Mouse (Mus musculus) left cerebral cortex, adult 6 months (tissue): Measurements from ENCODE around the gene Dedd. TPM values are rescaled to one million over a fixed set of nuclear protein-coding genes. Genes with fewer than 3 reads are reported as not detected.

Experiments
- long read RNA-seq, 2 experiments: library from polyadenylated mRNA; unstranded; transcript quantifications; one replicate each; pipeline ENCODE4 v2.0.0; 2019 to 2020
- polyA plus RNA-seq: library from polyadenylated mRNA; unstranded; fragments of <200 nt; fragmentation: Nextera tagmentation; gene quantifications from 2 replicates; pipeline ENCODE4 v1.2.3, GENCODE M21; 2021

Gene Dedd
- polyA plus RNA-seq, result 35.3 and 38.1 TPM in 2 replicates
- long read RNA-seq, experiment 1, transcript Dedd-204 (6 exons, 2,563 nt), result major isoform, 101 of 142 reads
- long read RNA-seq, experiment 1, transcript Dedd-201 (5 exons, 1,618 nt), result minor isoform, 8 of 142 reads
- long read RNA-seq, experiment 1, partial matches to known transcripts, result 7 of 142 reads
- long read RNA-seq, experiment 1, other reads (novel, unspliced or antisense), result 20 of 142 reads
- long read RNA-seq, experiment 2, transcript Dedd-204 (6 exons, 2,563 nt), result major isoform, 14 of 52 reads
- long read RNA-seq, experiment 2, partial matches to known transcripts, result 2 of 52 reads
- long read RNA-seq, experiment 2, other reads (novel, unspliced or antisense), result 32 of 52 reads

GRCm38 (mm10) chr1:171328839-171329432 lies at the start of gene Dedd:
Gene Dedd (plus strand): TSS chr1:171329145.

GRCm38 (mm10) chr1:171280916-171281527 lies 47.9 kb upstream of the Dedd start, which contains the start of gene Ppox:
Gene Ppox (minus strand): TSS chr1:171281186.

DNA sequence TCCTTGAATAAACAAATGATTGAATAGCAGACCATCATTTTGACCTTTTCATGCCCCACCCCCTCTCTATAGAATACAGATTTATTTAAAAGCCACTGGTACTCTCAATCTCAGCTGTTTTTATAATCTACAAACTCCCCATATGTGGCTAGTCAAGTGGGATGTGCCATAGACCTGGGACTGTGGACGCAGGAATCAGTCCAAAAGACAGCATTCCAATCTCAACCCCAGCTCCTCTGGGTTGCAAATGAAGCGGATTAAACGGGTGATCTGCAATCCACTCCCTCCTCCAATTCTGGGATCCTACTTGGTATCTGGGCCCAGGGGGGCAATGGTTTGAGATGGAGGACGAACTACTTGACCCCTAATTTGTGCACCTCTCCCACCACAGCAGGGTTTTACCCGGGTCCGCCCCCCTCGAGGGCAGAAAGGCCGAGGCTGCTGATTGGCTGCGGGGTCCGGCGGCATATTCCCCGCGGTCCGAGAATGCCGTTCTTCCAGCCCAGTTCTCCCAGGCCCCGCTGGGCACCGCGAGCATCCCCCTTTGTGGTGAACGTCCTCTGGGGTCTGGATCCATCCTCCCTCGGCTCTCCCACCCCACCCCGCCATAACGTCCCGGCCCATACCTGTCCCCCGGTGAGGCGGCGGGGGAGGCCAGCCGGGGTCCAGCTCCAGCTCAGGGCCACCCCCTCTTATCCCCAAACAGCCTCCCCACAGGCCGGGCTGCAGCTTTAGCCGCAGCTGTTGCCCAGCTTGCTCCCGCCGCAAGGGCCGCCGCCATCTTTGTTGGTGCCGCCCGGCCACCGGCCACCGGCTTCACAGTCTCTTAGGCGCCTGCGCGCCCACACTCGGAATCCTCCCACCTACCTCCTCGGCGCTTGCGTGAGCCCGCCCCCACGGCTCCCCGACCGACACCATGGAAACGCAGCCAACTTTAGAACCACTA lies 41.5 kb upstream of the Dedd start, which contains the start of gene Usp21:
Gene Usp21, minus strand, starts transcription at position 856 of the 946 bp plus-strand sequence.

GRCm38 (mm10) chr1:171294298-171295062 lies 34.5 kb upstream of the Dedd start, which contains the start of gene Ufc1:
Gene Ufc1 (minus strand): TSS chr1:171295024.

GRCm38 (mm10) chr1:171345225-171346094 lies 16.5 kb downstream of the Dedd start, which contains the start of the genes Nit1 and Pfdn2:
Gene Nit1 (minus strand): TSS chr1:171345646.
Gene Pfdn2 (plus strand): TSS chr1:171345670.

DNA sequence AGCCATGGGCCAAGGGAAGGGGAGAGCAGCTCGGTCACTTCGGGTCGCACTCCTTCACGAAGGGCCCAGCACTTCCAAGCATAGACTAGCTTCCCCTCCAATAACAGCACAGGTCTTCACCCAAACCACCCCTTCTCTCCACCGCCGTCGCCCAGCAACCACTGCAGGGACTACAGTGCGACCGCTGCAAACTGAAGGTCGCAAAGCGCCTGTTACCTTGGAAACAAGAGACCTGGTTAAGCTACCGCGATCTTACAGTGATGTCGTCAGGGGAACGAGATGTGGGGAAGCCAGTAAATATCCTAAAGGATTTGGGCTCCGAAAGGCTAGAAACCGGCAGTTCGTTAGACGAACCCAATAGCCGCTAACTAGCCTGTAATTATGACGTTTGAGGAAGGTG lies 31.7 kb downstream of the Dedd start, which contains the start of gene Klhdc9:
Gene Klhdc9, minus strand, starts transcription at position 143 of the 400 bp plus-strand sequence.

GRCm38 (mm10) chr1:171369845-171370556 lies 41.1 kb downstream of the Dedd start, which contains the start of gene Nectin4:
Gene Nectin4 (plus strand): TSS chr1:171370099.

DNA sequence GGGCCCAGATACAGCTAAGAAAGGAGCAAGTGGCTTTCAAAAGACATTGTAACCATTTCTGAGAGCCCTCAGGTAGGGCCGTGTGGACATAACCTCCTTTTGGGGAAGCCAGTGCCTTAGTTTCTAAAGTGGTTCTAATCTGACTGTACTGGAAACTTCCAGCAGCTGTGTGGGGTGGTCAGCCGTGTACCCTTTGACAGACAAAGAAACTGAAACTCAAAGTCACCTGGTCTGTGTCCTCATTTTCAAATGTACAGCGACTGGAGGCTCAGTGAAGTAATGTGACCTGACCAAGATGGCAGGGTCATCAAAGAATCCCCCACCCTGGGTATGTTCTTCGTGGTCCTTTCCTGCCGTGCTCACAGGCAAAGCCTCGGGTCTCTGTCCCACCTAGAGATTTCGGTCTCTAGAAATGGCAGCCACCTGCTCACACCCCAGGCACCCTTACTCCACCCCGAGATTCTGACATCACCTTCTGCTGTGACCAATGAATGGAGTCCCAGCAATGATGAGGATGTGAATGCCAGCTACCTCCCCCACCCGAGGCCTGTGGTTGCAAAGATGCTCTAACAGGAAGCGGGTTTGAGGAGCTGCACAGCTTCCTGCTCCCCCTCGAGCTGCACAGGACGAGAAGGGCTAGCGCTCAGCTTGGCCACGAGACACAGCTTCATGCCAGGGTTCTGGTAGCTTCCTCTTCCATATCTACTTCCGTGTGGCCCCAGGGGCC lies 59.6 kb downstream of the Dedd start, which contains the start of gene Arhgap30:
Gene Arhgap30, plus strand, starts transcription at position 579 of the 727 bp plus-strand sequence.

Other genes starting within 250 kb of the Dedd start
- gene Cfap126, start 215.2 kb upstream of the Dedd start, polyA plus RNA-seq, result 1.7 and 2.8 TPM in 2 replicates
- 62.8 and 68.4 TPM in 2 replicates for gene Sdhc, start 178.5 kb upstream of the Dedd start, polyA plus RNA-seq
- gene Mpz, start 178.4 kb upstream of the Dedd start, polyA plus RNA-seq, result 0.10 and 0.14 TPM in 2 replicates
- gene Pcp4l1, start 132.9 kb upstream of the Dedd start, polyA plus RNA-seq, result 128 and 132 TPM in 2 replicates
- gene Nr1i3, start 115.2 kb upstream of the Dedd start, polyA plus RNA-seq, result 0.09 and 0.15 TPM in 2 replicates
- gene Tomm40l, start 106.6 kb upstream of the Dedd start, polyA plus RNA-seq, result 89.4 and 110 TPM in 2 replicates
- 3.2 and 4.7 TPM in 2 replicates for gene Apoa2, start 104.1 kb upstream of the Dedd start, polyA plus RNA-seq
- 94.0 and 105 TPM in 2 replicates for gene Fcer1g, start 94.8 kb upstream of the Dedd start, polyA plus RNA-seq
- 4.4 and 4.5 TPM in 2 replicates for gene Adamts4, start 78.7 kb upstream of the Dedd start, polyA plus RNA-seq
- 129 and 207 TPM in 2 replicates for gene Ndufs2, start 77.8 kb upstream of the Dedd start, polyA plus RNA-seq
- gene B4galt3, start 58.8 kb upstream of the Dedd start, polyA plus RNA-seq, result 53.3 and 58.3 TPM in 2 replicates
- 9.7 and 14.4 TPM in 2 replicates for gene Ppox, start 48.0 kb upstream of the Dedd start, polyA plus RNA-seq
- gene Usp21, start 41.2 kb upstream of the Dedd start, polyA plus RNA-seq, result 39.2 and 44.6 TPM in 2 replicates
- 171 and 203 TPM in 2 replicates for gene Ufc1, start 34.1 kb upstream of the Dedd start, polyA plus RNA-seq
- gene Nit1, start 16.5 kb downstream of the Dedd start, polyA plus RNA-seq, result 32.0 and 41.0 TPM in 2 replicates
- 136 and 195 TPM in 2 replicates for gene Pfdn2, start 16.5 kb downstream of the Dedd start, polyA plus RNA-seq
- 9.3 and 10.6 TPM in 2 replicates for gene Klhdc9, start 31.7 kb downstream of the Dedd start, polyA plus RNA-seq
- gene Nectin4, start 41.0 kb downstream of the Dedd start, polyA plus RNA-seq, result 1.9 and 2.0 TPM in 2 replicates
- gene Arhgap30, start 59.8 kb downstream of the Dedd start, polyA plus RNA-seq, result 0.60 and 0.85 TPM in 2 replicates
- 37.9 and 48.2 TPM in 2 replicates for gene Usf1, start 82.2 kb downstream of the Dedd start, polyA plus RNA-seq
- gene Tstd1, start 89.7 kb downstream of the Dedd start, polyA plus RNA-seq, result 1.2 and 1.9 TPM in 2 replicates
- gene F11r, start 108.4 kb downstream of the Dedd start, polyA plus RNA-seq, result 8.6 TPM in 2 replicates
- gene Alyref2, start 174.3 kb downstream of the Dedd start, polyA plus RNA-seq, result 6.7 and 7.4 TPM in 2 replicates
- not detected in 2 replicates for gene Itln1, start 206.1 kb downstream of the Dedd start, polyA plus RNA-seq
- gene Cd244a, start 230.0 kb downstream of the Dedd start, polyA plus RNA-seq, result 0.09 TPM in 1 of 2 replicates, not detected in the other